Mouse (Mus musculus) forelimb bud, embryonic 11.5 days (tissue): ENCODE data around the gene Pdcd4.
"Not testable (repeated sequence)": the region's sequence is repeated elsewhere in the genome, so short reads cannot be mapped to it uniquely, and the experiment has no call there.

Experiments
- DNase-seq: peaks from one replicate; pipeline ENCODE4 v3.0.0-alpha.2; 2012; ENCODE audit warnings: low read depth, low spot score

Pdcd4 gene

DNA sequence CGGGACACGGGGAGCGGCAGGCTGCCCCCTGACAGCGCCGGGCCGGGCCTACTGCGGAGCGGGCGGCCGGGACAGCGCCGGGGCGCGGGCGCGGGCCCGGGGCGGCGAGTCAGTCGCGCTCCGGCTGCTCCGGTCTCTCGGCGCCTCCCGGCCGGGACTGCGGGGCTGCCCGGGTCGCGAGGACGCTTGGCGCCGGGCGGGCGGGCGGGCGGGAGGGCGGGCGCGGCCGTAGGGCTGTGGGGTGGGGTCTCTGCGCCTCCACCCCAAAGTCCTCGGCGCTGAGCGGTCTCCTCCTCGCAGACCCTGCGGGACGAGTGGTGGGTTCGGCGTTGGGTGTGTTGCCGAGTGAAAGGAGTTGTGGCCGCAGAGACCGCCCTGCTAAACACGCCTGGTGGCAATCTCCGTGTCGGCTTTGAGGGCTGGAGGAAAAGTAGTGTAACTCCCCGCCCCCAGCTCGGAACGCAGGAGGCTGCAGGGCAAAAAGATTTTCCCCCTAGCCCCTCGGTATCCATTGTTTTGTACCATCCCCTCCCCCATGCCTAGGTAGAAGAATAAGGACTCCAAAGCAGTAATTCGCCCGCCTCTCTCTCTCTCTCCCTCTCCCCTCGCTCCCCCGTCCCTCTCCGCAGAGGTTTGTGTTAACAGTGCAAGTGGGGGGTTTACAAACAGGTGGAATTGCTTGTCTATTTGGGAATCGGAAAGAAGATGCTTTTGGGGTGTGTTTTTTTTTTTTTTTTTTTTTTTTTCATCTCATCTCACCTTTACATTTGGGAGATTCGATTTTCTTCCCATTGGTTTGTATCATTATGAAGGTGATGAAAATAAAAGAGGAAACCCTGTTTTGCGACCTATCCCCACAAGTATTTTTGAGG is 53.4 kb downstream of the Pdcd4 start:
- peak; percentile 74 for DNase-seq

- no peak for DNase-seq
These were observed 65.5 kb downstream of the Pdcd4 start for GRCm38 (mm10) chr19:53957513-53957912.

DNA sequence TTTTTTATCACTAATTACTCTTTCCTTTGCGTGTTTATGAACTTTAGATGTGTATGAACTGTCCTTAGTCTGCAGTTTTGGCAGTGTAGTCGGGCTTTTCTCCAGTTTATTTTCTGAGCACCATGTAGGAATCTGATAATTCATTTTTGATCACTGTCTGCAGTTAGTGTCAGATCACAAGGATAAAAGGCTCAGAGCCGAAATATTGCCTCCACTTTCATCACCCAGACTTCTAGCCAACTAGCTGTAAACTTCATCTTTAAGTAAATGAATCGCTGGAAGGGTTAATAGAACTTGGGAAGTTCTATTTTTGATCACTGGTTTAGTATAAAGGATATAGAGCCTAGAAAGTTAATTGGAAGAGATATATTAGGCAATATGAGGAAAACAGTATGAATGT is 70.5 kb downstream of the Pdcd4 start:
- DNase-seq, result no peak

GRCm38 (mm10) chr19:53964347-53964746 is 72.3 kb downstream of the Pdcd4 start:
- DNase-seq, result not testable (repeated sequence)

DNA sequence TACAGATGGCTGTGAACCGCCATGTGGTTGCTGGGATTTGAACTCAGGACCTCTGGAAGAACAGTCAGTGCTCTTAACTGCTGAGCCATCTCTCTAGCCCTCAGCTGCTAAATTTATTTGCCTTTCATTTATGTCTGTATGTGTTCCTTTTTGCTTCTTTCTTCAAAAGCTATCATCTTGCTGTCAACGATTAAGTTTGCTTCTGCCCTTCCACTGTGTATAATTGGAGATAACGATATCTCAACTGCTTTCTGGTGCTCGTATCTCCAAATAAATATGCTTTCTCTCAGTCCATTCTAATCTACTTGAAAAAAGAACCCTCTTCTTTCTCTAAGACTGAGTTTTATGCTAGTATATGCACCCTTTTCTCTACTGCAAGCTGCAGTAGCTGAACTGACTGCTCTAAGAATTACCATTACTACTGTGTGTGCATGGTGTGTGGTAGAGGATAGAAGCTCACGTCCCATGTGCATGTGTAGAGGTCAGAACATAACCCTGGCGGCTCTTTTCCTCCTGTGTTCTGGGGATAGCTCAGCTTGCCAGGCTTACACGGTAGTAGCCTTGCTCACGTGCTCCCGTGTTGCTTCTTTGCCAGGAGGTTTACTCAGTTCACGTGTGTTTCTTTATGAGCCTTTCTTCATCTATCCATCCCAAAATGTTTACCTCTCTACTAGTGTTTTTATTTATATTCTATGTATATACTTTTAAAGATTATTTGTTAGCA is 73.0 kb downstream of the Pdcd4 start:
- DNase-seq, result no peak

- no peak for DNase-seq
These were observed 77.2 kb downstream of the Pdcd4 start for GRCm38 (mm10) chr19:53969226-53969625.

- no peak for DNase-seq
These were observed 79.9 kb downstream of the Pdcd4 start for GRCm38 (mm10) chr19:53971938-53972337.

- no peak for DNase-seq
These were observed 81.6 kb downstream of the Pdcd4 start for GRCm38 (mm10) chr19:53973656-53974055.
